Mouse (Mus musculus): ENCODE data around the gene Slc25a15. TPM values are rescaled to one million over a fixed set of nuclear protein-coding genes. Genes with fewer than 3 reads are reported as not detected.

Slc25a15 gene
- polyA plus RNA-seq, 1 experiment from 2014 or later, result 93.6 TPM

Other genes with a start within 250 kb of the Slc25a15 start
- gene Nek3, start 232.2 kb downstream of the Slc25a15 start, polyA plus RNA-seq (2015; fragmentation: Nextera tagmentation; extraction: Ambion mirVana), result 4.6 and 5.0 TPM in 2 replicates
- 34.0 and 40.7 TPM in 2 replicates for gene Ckap2, start 212.8 kb downstream of the Slc25a15 start, polyA plus RNA-seq (2015; fragmentation: Nextera tagmentation; extraction: Ambion mirVana)
- 34.6 and 37.1 TPM in 2 replicates for gene Vps36, start 205.8 kb downstream of the Slc25a15 start, polyA plus RNA-seq (2015; fragmentation: Nextera tagmentation; extraction: Ambion mirVana)
- gene Thsd1, start 171.3 kb downstream of the Slc25a15 start, polyA plus RNA-seq (2015; fragmentation: Nextera tagmentation; extraction: Ambion mirVana), result 7.9 and 8.2 TPM in 2 replicates
- not detected in 2 replicates for gene Tpte, start 115.2 kb downstream of the Slc25a15 start, polyA plus RNA-seq (2015; fragmentation: Nextera tagmentation; extraction: Ambion mirVana)
- 71.1 and 80.8 TPM in 2 replicates for gene Mrps31, start 12.8 kb upstream of the Slc25a15 start, polyA plus RNA-seq (2015; fragmentation: Nextera tagmentation; extraction: Ambion mirVana)